Mouse (Mus musculus) megakaryocyte, embryonic 14.5 days (primary cell): ENCODE data around the gene Parp4.

Source experiments
- FLI1 ChIP-seq: IDR thresholded peaks from 2 replicates; pipeline ENCODE4 v1.6.1; 2012; ENCODE audit warnings: low read length, inconsistent platforms, mixed read lengths
- GATA1 ChIP-seq: IDR thresholded peaks from 3 replicates; pipeline ENCODE4 v1.6.1; 2012; ENCODE audit warnings: mixed read lengths, low read length, inconsistent platforms, borderline replicate concordance

DNA sequence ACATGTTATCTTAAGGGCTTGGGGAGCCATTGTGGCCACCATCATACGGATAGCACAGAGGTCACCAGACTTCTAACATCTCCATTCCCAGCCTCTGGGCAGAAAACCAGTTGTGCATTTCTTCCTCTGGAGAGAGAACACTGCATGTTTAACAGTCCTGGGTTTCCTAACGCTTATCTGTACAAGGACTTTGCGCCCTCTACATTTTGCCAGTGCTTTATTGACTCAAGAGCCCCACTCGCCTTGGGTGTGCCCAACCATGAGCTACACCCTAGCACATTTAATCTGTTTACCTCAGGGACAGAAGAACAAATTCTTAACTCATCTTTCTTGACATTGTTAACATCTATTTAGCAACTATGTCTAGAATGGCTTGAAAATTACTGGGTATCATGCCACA lies 50.8 kb downstream of the Parp4 start:
- no peak for TF ChIP-seq GATA1
- no peak for TF ChIP-seq FLI1
